Mouse (Mus musculus) myocyte (in vitro differentiated cells): ENCODE measurements around the gene Agl.

ENCODE experiments used
- CEBPB ChIP-seq: IDR thresholded peaks from 2 replicates; pipeline ENCODE4 v1.6.1; 2011; ENCODE audit warnings: mild to moderate bottlenecking, moderate library complexity; ENCODE audit not compliant: poor library complexity, insufficient read depth, severe bottlenecking
- E2F4 ChIP-seq: IDR thresholded peaks from one replicate; pipeline ENCODE4 v1.6.1; 2011; ENCODE audit warnings: mild to moderate bottlenecking, control low read depth, moderate library complexity; ENCODE audit not compliant: insufficient read depth
- MAX ChIP-seq: IDR thresholded peaks from one replicate; pipeline ENCODE4 v1.6.1; 2011; ENCODE audit warnings: low read depth, mild to moderate bottlenecking, control low read depth
- MYOD1 ChIP-seq, 3 experiments: IDR thresholded peaks; one replicate each; pipeline ENCODE4 v1.6.1; 2011; ENCODE audit warnings: control low read depth in 2 of 3, low read depth in 2 of 3, mild to moderate bottlenecking in 2 of 3, moderate library complexity in 1 of 3; ENCODE audit not compliant: insufficient read length in 2 of 3, control insufficient read depth in 1 of 3
- MYOG ChIP-seq, 3 experiments: IDR thresholded peaks; one replicate each; pipeline ENCODE4 v1.6.1; 2011; ENCODE audit warnings: control low read depth in 2 of 3, low read depth in 2 of 3, mild to moderate bottlenecking in 2 of 3; ENCODE audit not compliant: insufficient read length in 2 of 3, control insufficient read depth in 1 of 3, insufficient read depth in 1 of 3
- POLR2A ChIP-seq: IDR thresholded peaks from one replicate; pipeline ENCODE4 v1.6.1; 2011; ENCODE audit warnings: low read depth, mild to moderate bottlenecking, control low read depth, moderate library complexity; ENCODE audit not compliant: insufficient read length
- POLR2AphosphoS2 ChIP-seq: IDR thresholded peaks from one replicate; pipeline ENCODE4 v1.6.1; 2011; ENCODE audit warnings: low read depth, control low read depth; ENCODE audit not compliant: insufficient read length
- SRF ChIP-seq: IDR thresholded peaks from one replicate; pipeline ENCODE4 v1.6.1; 2011; ENCODE audit warnings: low read depth; ENCODE audit not compliant: control insufficient read depth, insufficient read length
- TCF12 ChIP-seq: IDR thresholded peaks from one replicate; pipeline ENCODE4 v1.6.1; 2011; ENCODE audit warnings: mild to moderate bottlenecking, control low read depth; ENCODE audit not compliant: poor library complexity, insufficient read depth, severe bottlenecking
- TCF3 ChIP-seq: IDR thresholded peaks from one replicate; pipeline ENCODE4 v1.6.1; 2011; ENCODE audit warnings: low read depth, control low read depth; ENCODE audit not compliant: insufficient read length
- USF1 ChIP-seq: IDR thresholded peaks from one replicate; pipeline ENCODE4 v1.6.1; 2011; ENCODE audit warnings: low read depth, mild to moderate bottlenecking, control low read depth, moderate library complexity

GRCm38 (mm10) chr3:116701601-116702000 lies 106.4 kb downstream of the Agl start:
- TF ChIP-seq POLR2A (no peak), MAX (no peak), TCF12 (no peak), TCF3 (no peak), CEBPB (no peak), USF1 (no peak), POLR2AphosphoS2 (no peak), E2F4 (no peak), MYOD1 (IDR thresholded peaks at IDR 0.05; ENCODE audit: control insufficient read depth in 1 of 3, insufficient read length in 2 of 3, low read depth in 2 of 3) (no peak), MYOG (IDR thresholded peaks at IDR 0.05; ENCODE audit: control insufficient read depth in 1 of 3, insufficient read depth in 1 of 3, insufficient read length in 2 of 3, low read depth in 2 of 3) (no peak), SRF (no peak)
